Mouse (Mus musculus) ovary, postnatal 10 days (tissue): ENCODE measurements around the gene Pigk.
"Not testable (repeated sequence)": the region's sequence is repeated elsewhere in the genome, so short reads cannot be mapped to it uniquely, and the experiment has no call there.

Experiments used
- DNase-seq: peaks from one replicate; pipeline ENCODE4 v3.0.0; 2022; ENCODE audit warnings: low spot score

Gene Pigk

GRCm38 (mm10) chr3:152767485-152767884 is 53.6 kb downstream of the Pigk start:
- no peak for DNase-seq

- no peak for DNase-seq
These were observed 56.2 kb downstream of the Pigk start for GRCm38 (mm10) chr3:152770056-152770455.

DNA sequence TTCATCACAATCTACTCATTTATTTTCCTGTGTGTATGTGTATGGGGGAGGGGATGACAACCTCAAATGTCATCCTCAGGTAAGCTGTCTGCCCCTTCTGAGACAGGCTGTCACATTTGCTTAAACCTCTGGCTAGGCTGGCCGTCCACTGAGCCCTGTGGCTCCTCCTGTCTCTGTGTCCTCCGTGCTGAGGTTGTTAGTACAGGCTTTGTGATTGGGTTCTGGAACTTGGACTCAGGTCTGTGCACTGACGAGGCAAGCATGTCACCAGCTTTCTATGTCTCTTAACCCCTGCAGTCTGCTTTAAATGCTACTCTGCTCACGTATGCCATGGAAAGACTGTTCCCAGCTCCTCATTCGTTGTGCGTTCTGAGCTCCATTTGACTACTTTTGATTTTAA is 62.5 kb downstream of the Pigk start:
- no peak for DNase-seq

- DNase-seq: no peak
These were observed 63.1 kb downstream of the Pigk start for GRCm38 (mm10) chr3:152776872-152777540.

DNA sequence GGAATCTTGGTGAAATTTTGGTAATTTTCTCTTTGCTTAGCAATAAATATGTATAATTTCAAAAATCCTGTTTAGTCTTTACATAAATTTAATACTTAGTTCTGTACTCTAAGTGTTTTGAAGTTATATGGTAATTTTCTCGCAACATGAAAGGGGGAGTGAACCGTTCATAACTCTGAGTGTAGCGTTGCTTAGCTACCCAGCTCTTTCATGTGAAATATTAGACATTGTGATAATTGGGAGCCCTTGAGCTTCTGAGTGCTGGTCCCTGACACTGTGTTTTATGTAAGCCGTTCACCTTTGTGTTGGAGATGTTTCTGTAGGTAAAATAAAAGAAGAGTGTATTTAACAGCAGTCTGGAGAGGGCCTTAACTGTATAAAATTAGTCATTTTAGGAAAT is 65.9 kb downstream of the Pigk start:
- DNase-seq: no peak

GRCm38 (mm10) chr3:152783792-152784191 is 69.9 kb downstream of the Pigk start:
- peak; percentile 31 for DNase-seq

GRCm38 (mm10) chr3:152784353-152784752 is 70.5 kb downstream of the Pigk start:
- DNase-seq: not testable (repeated sequence)

DNA sequence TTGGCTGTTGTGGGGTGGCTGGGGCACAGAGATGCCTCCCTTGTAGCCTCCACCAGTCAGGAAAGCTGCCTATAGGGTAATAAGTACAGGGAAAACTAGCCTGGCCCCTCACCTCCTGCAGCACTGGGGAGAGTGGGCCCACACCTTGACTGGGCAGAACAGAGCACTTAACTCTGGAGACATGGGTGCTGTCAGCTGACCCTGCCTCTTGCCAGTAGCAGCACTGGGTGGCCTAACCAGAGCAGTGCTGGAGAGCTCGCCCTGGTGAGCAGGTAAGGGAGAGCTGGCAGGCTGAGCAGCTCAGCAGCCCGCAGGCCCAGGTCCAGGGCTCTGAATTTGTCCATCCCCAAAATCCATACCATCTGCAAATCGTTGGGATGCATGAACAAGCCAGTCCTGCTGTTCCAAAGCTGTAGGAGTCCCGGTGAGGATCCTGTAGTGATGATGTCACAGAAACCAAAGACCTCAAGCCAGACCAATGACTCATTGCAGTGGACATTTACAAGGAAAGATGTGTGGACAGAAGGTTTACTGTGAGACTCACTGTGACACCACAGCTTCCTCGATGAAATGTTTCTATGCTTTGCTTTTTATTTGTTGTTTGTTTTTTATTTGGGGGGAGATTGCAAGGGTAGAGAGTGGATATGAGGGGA is 74.5 kb downstream of the Pigk start:
- not testable (repeated sequence) for DNase-seq

DNA sequence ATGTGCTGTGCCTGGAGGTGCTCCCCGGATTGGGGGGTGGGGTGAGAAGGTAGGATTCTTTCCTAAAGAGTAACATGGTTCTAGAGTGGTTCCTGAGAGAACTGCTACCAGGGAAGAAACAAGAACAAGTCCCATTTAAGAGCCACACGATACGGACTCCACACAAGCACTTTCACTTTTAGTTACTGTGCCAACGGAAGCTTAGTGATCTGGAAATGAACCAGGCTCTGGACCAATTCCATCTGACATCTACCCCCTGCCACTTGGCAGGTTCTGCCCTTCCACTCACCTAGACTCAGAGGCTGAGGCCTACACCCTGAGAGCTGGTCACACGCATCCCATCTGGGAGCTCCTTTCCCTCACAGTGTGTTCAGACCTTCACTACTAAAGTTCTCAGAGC is 78.7 kb downstream of the Pigk start:
- no peak for DNase-seq

- no peak for DNase-seq
These were observed 79.1 kb downstream of the Pigk start for GRCm38 (mm10) chr3:152793006-152793405.

DNA sequence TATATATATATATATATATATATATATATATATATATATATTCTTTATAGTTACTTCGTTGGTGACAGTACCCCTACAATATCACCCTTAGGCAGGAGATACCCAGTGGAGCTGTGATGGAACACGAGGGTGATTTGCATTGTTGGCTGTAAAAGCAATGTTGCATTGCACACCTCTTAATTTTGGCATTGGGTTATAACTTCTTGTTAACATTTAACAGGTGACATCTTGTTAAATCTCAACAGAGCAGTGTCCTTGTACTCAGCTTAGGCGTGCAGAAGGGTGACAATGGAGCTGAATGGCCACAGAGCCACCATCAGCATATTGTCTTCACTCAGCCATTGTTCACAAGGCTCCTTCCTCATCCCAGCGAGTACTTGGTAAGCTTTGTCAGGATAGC is 82.3 kb downstream of the Pigk start:
- no peak for DNase-seq

DNA sequence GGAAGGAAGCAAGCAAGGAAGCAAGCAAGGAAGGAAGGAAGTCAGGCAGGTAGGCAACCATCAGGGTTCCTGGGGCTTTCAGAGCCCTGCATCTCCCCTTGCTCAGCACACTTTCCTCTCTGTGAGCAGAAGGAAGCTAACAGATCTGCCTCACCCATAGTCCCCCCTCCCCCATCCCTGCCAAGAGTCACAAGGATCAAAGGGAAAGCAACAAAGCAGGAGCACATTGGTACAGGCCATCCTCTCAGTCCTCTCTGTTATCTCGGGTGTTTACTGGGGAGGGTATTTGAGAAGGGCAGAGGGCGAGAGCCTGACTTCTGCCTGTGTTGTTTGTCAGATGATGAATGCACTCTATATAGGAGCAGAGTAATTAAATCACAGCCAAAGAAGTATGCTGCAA is 83.5 kb downstream of the Pigk start:
- DNase-seq: no peak

DNA sequence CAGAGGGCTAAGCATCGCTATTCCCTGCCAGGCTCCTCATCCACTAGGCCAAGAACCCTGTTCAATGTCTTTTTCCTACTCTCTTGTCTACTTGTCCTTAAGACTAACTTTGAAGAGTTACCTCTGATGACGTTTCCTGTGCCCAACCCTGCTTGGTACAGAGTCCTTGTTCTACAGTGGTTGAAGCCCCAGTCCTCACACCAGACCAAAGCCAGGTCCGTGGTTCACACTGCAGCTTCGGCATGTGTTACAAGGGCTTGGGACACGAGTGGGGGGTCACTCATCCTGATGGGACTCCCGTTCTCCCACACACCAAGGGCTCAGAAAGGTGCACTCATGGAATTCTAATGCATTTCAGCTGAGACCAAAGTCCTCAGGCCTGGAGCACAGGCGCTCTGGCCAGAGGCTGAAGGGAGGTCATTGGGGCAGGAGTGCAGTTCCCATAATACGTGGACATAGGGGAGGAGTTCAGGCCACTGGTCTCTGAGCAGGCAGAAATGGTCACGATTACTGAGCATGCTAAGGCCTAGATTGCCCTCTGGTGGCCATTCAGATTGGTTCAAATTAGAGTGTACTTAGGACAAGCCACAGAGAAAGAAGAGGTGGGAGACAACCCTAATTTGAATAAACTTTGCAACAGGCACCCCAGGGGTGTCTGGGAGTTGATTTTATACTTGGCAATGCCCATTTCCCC is 86.0 kb downstream of the Pigk start:
- no peak for DNase-seq

DNA sequence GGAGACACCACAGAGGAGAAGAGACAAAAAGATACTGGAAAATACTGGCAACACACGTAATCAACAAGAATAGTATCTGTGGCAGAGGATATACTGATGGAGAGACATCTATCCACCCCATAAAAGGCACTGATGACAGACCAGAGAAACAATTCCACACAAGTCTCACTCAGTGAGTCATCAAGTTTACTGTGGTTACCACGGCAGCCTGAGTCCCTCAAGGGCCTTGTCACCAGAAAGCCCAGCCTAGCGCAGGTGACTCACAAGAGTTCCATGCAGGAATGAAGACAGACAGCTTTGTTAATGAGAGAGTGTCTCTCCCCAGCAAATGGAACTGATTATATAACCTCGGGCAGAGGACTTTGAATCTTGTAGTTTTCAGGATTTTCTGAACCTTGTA is 100.0 kb downstream of the Pigk start:
- DNase-seq: no peak

GRCm38 (mm10) chr3:152815110-152815509 is 101.2 kb downstream of the Pigk start:
- no peak for DNase-seq

GRCm38 (mm10) chr3:152820406-152820805 is 106.5 kb downstream of the Pigk start:
- no peak for DNase-seq

- DNase-seq: peak; percentile 48
These were observed 107.3 kb downstream of the Pigk start for GRCm38 (mm10) chr3:152821202-152821601.

- no peak for DNase-seq
These were observed 117.5 kb downstream of the Pigk start for GRCm38 (mm10) chr3:152831377-152831776.

DNA sequence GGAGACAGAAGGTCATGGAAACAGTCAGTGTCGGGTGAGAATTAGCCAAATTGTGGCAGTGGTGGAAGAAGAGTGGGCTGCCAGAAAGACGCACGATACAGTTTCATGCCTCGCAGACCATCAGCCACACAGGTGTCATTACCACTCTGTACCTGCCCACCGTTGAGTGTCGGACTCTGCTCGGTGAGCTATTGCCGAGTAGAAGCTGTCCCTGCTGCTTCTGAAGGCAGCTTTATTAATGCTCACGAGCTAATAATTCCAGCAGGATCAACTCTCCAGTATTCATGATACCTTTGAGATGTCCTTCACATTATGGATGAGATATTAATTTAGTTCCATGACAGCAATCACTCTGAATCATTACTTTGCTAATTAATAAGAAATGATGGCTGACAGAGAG is 118.1 kb downstream of the Pigk start:
- DNase-seq: no peak

GRCm38 (mm10) chr3:152832436-152832835 is 118.5 kb downstream of the Pigk start:
- DNase-seq: no peak

DNA sequence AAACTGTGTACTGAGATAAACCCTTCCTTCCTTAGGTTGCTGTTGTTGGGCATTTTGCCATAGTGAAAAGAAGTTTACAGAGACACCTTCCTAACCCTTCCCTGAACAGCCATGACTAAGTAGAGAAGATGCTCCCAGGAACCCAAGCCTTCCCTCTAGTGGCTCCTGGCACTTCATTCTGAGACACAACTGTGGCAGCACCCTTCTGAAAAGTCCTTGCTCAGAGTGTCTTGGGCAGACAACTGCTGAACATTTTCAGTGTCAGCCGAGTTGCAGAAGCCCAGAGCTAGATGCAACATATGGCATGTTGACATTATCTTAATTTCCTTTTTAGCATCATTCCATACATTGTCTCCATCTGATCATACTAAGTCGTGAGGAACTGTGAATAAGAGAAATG is 123.5 kb downstream of the Pigk start:
- DNase-seq: no peak

DNA sequence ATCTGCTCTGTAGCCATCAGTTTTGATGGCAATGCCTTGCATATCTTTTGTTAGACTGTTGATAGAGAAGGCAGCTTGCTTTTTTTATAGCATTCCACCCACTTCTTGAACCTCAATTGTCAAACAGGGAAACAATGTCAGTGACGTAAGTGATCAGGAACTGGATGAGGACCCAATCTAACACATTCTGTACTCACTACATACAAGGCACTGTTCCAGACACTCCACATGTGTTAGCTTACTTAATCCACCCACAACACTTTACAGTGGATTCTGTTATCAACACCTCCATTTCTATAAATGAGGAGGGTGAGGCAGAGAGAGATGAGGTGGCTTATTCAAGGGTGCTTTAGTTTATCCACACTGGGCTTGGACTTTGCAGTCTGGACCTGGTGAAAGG is 124.0 kb downstream of the Pigk start:
- DNase-seq: no peak

GRCm38 (mm10) chr3:152841264-152841663 is 127.4 kb downstream of the Pigk start:
- DNase-seq: no peak
